In the genomic region with DNA sequence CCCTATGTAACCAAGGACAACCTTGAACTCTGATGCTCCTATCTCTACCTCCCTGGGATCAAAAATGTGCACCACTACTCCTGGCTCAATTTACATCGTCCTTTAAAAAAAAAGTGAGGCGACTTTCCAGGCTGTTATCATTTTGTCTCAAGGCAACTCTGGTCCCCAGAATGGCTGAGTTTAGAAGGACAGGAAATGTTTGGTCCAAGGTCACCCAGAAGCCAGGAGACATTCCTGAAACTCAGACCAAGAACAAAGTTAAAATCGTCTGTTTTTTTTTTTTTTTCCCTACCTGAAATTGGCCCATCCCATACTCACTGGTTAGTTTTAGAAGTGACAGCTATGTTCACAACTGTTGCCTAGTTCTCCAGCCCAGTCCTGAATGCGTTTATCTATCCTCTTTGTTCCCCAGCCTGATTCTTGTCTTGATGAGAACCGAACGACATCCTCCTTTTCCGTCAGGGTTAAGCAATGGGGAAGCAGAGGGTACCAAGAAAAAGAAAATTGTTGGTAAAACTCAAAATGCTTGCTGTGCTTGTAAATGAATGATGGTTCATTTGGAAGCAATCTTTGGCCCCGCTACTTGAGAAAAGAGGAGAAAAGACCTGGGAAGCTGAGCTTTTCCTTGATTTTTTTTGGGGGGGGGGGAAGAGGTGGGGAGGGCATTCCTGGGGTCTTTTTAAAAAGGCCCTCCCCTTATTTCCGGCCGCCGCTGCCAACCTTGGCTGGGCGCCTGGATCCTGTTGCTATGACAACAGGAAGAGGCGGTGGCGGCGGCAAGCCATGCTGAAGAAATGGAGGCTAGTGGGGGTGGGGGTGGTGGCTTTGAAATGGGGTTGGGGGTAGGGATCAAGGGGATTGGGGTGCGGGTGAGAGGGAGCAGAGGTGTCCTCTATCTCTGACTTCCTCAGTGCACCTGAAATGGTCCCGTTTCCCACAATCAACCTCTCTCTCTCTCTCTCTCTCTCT, we compare ENCODE assay signal across 9 mouse cellular contexts. TPM values are rescaled to one million over a fixed set of nuclear protein-coding genes. Genes with fewer than 3 reads are reported as not detected.
A peak's percentile ranks its signal among the peaks of the same experiment; 100 is the strongest.
DNase-seq lines count a peak whose midpoint lies in the region; ATAC-seq and TF ChIP-seq lines count a peak whose summit lies in the region.
"Had no signal": no experiment of that assay in that cellular context is flagged by ENCODE, and none has a peak within 500 bp of the region (broad histone marks: within the 10 kb centered on the region; RNA-seq: fewer than 3 reads in every experiment).

No protein-coding gene starts in this region.

- H3K36me3 ChIP-seq in heart, embryonic 14.5 days (ENCODE audit: control insufficient read depth, insufficient read depth, low read length): no peaks in the 10 kb centered on the region
- H3K36me3 ChIP-seq in kidney, embryonic 16.5 days (ENCODE audit: insufficient read depth, low read length): no peaks in the 10 kb centered on the region
- H3K36me3 ChIP-seq in liver, embryonic 12.5 days: no peaks in the 10 kb centered on the region

- no peak overlapping the region for H3K4me3 ChIP-seq in lung, adult 2 months (replicated peaks; ENCODE audit: extremely low read depth, low read depth, low read length)
- H3K4me3 ChIP-seq in heart, embryonic 14.5 days (ENCODE audit: control insufficient read depth in 1 of 2, insufficient read depth in 1 of 2, low read depth in 1 of 2, low read length in 2 of 2): no peak overlapping the region
- peak overlapping the region; percentile 19 for H3K4me3 ChIP-seq in kidney, embryonic 16.5 days (ENCODE audit: low read length)
- H3K4me3 ChIP-seq in liver, embryonic 12.5 days: no peak overlapping the region

- H3K27me3 ChIP-seq in heart, embryonic 14.5 days (ENCODE audit: control insufficient read depth, insufficient read depth, low read length): 0 out of 2 replicates have a peak, but pooled peaks cover 3% of the 10 kb centered on the region
- H3K27me3 ChIP-seq in kidney, embryonic 16.5 days (ENCODE audit: insufficient read depth, low read length): no peaks in the 10 kb centered on the region
- H3K27me3 ChIP-seq in liver, embryonic 12.5 days (replicated peaks): peaks cover 26% of the 10 kb centered on the region

- no peak overlapping the region for H3K9ac ChIP-seq in heart, embryonic 14.5 days (ENCODE audit: low read length)
- no peak overlapping the region for H3K9ac ChIP-seq in kidney, embryonic 16.5 days (replicated peaks; ENCODE audit: low read length)
- no peak overlapping the region for H3K9ac ChIP-seq in liver, embryonic 12.5 days

- TF ChIP-seq CTCF in lung, adult 2 months (IDR thresholded peaks at IDR 0.05; ENCODE audit: insufficient read depth, low read length): no peak

- no peak for TF ChIP-seq POLR2A in lung, adult 2 months (IDR thresholded peaks at IDR 0.05; ENCODE audit: borderline replicate concordance, extremely low read depth, low read depth, low read length)

- peak; percentile 10 for DNase-seq in lung, adult 2 months
- no peak for DNase-seq in lung, postnatal 25 days (ENCODE audit: low spot score)
- peak; percentile 71 for DNase-seq in embryo, embryonic 10 days (ENCODE audit: low spot score)
- peak; percentile 74 for DNase-seq in retina, embryonic 14.5 days (ENCODE audit: low spot score)

- WGBS in lung, adult 2 months: 1% methylated on average over 16 of the region's 17 CpGs
- 1% methylated on average over 15 of the region's 17 CpGs for WGBS in heart, embryonic 14.5 days
- 4% methylated on average over 14 of the region's 17 CpGs for WGBS in kidney, embryonic 16.5 days
- 1% methylated on average over 15 of the region's 17 CpGs for WGBS in liver, embryonic 12.5 days (ENCODE audit: insufficient replicate concordance)

- peak overlapping the region; percentile 45 for H3K4me2 ChIP-seq in heart, embryonic 14.5 days (ENCODE audit: low read length)
- peak overlapping the region; percentile 49 for H3K4me2 ChIP-seq in kidney, embryonic 16.5 days (replicated peaks; ENCODE audit: low read depth, low read length)
- H3K4me2 ChIP-seq in liver, embryonic 12.5 days: peak overlapping the region; percentile 21; the same call in 1 of the 2 replicates

- ATAC-seq in heart, embryonic 14.5 days (ENCODE audit: insufficient number of reproducible peaks, insufficient read depth, low FRiP score, low read depth): no peak
- no peak for ATAC-seq in kidney, embryonic 16.5 days (ENCODE audit: low FRiP score, low TSS enrichment)
- ATAC-seq in liver, embryonic 12.5 days: no peak
- ATAC-seq in activated CD4-positive, CD25-positive, alpha-beta regulatory T cell, adult 4 months: no peak

- H3K27ac ChIP-seq in heart, embryonic 14.5 days (replicated peaks in 1 of 2; ENCODE audit: control insufficient read depth in 1 of 2, insufficient read depth in 1 of 2, low read depth in 2 of 2, low read length in 2 of 2): 0 out of 4 replicates have a peak overlapping the region, but pooled peaks of 1 of the 2 experiments have one; percentile 10
- H3K27ac ChIP-seq in kidney, embryonic 16.5 days (ENCODE audit: low read length): no peak overlapping the region
- H3K27ac ChIP-seq in liver, embryonic 12.5 days: no peak overlapping the region

- H3K9me3 ChIP-seq in heart, embryonic 14.5 days (ENCODE audit: control insufficient read depth, low read length): no peaks in the 10 kb centered on the region
- H3K9me3 ChIP-seq in kidney, embryonic 16.5 days (ENCODE audit: low read length): no peaks in the 10 kb centered on the region
- no peaks in the 10 kb centered on the region for H3K9me3 ChIP-seq in liver, embryonic 12.5 days (replicated peaks)

- H3K4me1 ChIP-seq in lung, adult 2 months (ENCODE audit: control insufficient read depth, insufficient read depth, low read length): no peaks in the 10 kb centered on the region
- no peaks in the 10 kb centered on the region; a peak in 1 of 4 replicates for H3K4me1 ChIP-seq in heart, embryonic 14.5 days (ENCODE audit: control insufficient read depth in 2 of 2, insufficient read depth in 2 of 2, low read length in 2 of 2)
- H3K4me1 ChIP-seq in kidney, embryonic 16.5 days (ENCODE audit: insufficient read depth, low read length): peaks cover 5% of the 10 kb centered on the region; the same call in 1 of the 2 replicates
- no peaks in the 10 kb centered on the region for H3K4me1 ChIP-seq in liver, embryonic 12.5 days

RNA-seq across cellular contexts. Expression of gene Cacng8, which starts 0.8 kb away (rescaled TPM):
- polyA plus RNA-seq in lung, adult 2 months (2012; rRNA removed): 0.37 TPM in 1 of 2 replicates, not detected in the other
- polyA plus RNA-seq in heart, embryonic 14.5 days (2014; fragmentation: Nextera tagmentation; extraction: Ambion mirVana): 0.28 and 0.63 TPM in 2 replicates
- 1.0 TPM in 2 replicates for polyA plus RNA-seq in kidney, embryonic 16.5 days (2015; fragmentation: Nextera tagmentation; extraction: Ambion mirVana)
- polyA plus RNA-seq in liver, embryonic 12.5 days (2016; fragmentation: Nextera tagmentation; extraction: Ambion mirVana): 0.12 and 0.36 TPM in 2 replicates
- not detected for polyA plus RNA-seq in activated CD4-positive, CD25-positive, alpha-beta regulatory T cell, adult 4 months (2017; shearing (Covaris generic))
- polyA plus RNA-seq: liver, adult 2 months had no signal

RNA-seq across cellular contexts. Expression of gene Cacng6, which starts 34.3 kb away (rescaled TPM):
- polyA plus RNA-seq in lung, adult 2 months (2012; rRNA removed): 0.14 and 1.2 TPM in 2 replicates
- 19.0 and 19.1 TPM in 2 replicates for polyA plus RNA-seq in heart, embryonic 14.5 days (2014; fragmentation: Nextera tagmentation; extraction: Ambion mirVana)
- polyA plus RNA-seq in kidney, embryonic 16.5 days (2015; fragmentation: Nextera tagmentation; extraction: Ambion mirVana): 0.19 and 0.22 TPM in 2 replicates
- 0.14 and 0.17 TPM in 2 replicates for polyA plus RNA-seq in liver, embryonic 12.5 days (2016; fragmentation: Nextera tagmentation; extraction: Ambion mirVana)
- not detected for polyA plus RNA-seq in activated CD4-positive, CD25-positive, alpha-beta regulatory T cell, adult 4 months (2017; shearing (Covaris generic))
- polyA plus RNA-seq: liver, adult 2 months had no signal

RNA-seq across cellular contexts. Expression of gene Cacng7, which starts 57.0 kb away (rescaled TPM):
- 3.3 and 7.4 TPM in 2 replicates for polyA plus RNA-seq in lung, adult 2 months (2012; rRNA removed)
- 0.39 and 0.88 TPM in 2 replicates for polyA plus RNA-seq in heart, embryonic 14.5 days (2014; fragmentation: Nextera tagmentation; extraction: Ambion mirVana)
- polyA plus RNA-seq in kidney, embryonic 16.5 days (2015; fragmentation: Nextera tagmentation; extraction: Ambion mirVana): 0.81 and 0.92 TPM in 2 replicates
- 0.07 TPM in 1 of 2 replicates, not detected in the other for polyA plus RNA-seq in liver, embryonic 12.5 days (2016; fragmentation: Nextera tagmentation; extraction: Ambion mirVana)
- not detected for polyA plus RNA-seq in activated CD4-positive, CD25-positive, alpha-beta regulatory T cell, adult 4 months (2017; shearing (Covaris generic))
